Mouse (Mus musculus): ENCODE results near the gene Ccl25.

- TF ChIP-seq CTCF (IDR thresholded peaks at IDR 0.05; ENCODE audit: control insufficient read depth, insufficient read depth, insufficient replicate concordance, low read depth, low read length) (no peak), POLR2A (IDR thresholded peaks at IDR 0.05; ENCODE audit: control insufficient read depth, low read depth, low read length) (no peak)
These were observed 22.7 kb downstream of the Ccl25 start for GRCm38 (mm10) chr8:4347661-4348060.
